Mouse (Mus musculus): ENCODE measurements around the gene Prx. TPM values are rescaled to one million over a fixed set of nuclear protein-coding genes. Genes with fewer than 3 reads are reported as not detected.
A peak's percentile ranks its signal among the peaks of the same experiment; 100 is the strongest.

The Prx gene
- polyA plus RNA-seq, 1 experiment from 2014 or later = 2.0 TPM

GRCm38 (mm10) chr7:27541431-27541830, 42.3 kb downstream of the Prx start:
- Histone ChIP-seq H3K4me3 (peak overlapping the region; percentile 65), H3K4me2 (peak overlapping the region; percentile 99; the same call in 1 of the 2 replicates), H3K27me3 (replicated peaks) (no peaks in the 10 kb centered on the region), H3K4me1 (peaks cover 32% of the 10 kb centered on the region), H3K9ac (peak overlapping the region; percentile 88), H3K36me3 (peaks cover 38% of the 10 kb centered on the region), H3K9me3 (no peaks in the 10 kb centered on the region), H3K27ac (replicated peaks) (no peak overlapping the region)
- ATAC-seq (ENCODE audit: extremely low read depth, insufficient number of reproducible peaks, low FRiP score, low TSS enrichment) = no peak; the same call in 1 of the 2 replicates
- 75% methylated on average over 16 of the region's 16 CpGs for WGBS

DNA sequence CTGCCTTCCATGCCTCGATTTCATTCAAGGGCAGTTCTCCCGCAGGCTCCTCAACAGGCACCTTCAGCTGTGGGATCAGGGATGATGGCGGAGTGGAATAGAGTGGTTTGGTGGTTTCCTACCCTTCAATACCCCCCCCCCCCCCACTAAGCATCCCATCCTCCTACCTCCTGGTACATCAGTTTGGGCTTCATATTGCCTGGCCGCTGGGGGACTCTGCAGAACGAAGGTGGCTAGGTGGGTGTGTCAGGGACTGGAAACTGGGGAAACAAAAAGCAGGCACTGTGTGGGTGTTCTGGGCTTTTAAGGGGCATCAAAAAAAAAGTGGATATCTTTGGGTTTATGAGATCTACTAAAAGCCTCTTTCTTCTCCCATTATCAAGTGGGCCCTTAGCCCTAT, 42.8 kb downstream of the Prx start:
- H3K4me1 ChIP-seq = peaks cover 32% of the 10 kb centered on the region
- H3K9ac ChIP-seq = peak overlapping the region; percentile 88
- H3K4me2 ChIP-seq = peak overlapping the region; percentile 99
- H3K4me3 ChIP-seq = peak overlapping the region; percentile 65
- 58% methylated on average over 5 of the region's 5 CpGs for WGBS
- no peaks in the 10 kb centered on the region for H3K9me3 ChIP-seq
- no peaks in the 10 kb centered on the region for H3K27me3 ChIP-seq (replicated peaks)
- no peak overlapping the region for H3K27ac ChIP-seq (replicated peaks)
- peaks cover 33% of the 10 kb centered on the region for H3K36me3 ChIP-seq
- ATAC-seq (ENCODE audit: extremely low read depth, insufficient number of reproducible peaks, low FRiP score, low TSS enrichment) = no peak

GRCm38 (mm10) chr7:27542392-27543033, 43.4 kb downstream of the Prx start:
- no peaks in the 10 kb centered on the region for H3K9me3 ChIP-seq
- H3K4me2 ChIP-seq = peak overlapping the region; percentile 99
- H3K9ac ChIP-seq = peak overlapping the region; percentile 88
- H3K4me1 ChIP-seq = peaks cover 32% of the 10 kb centered on the region
- peaks cover 27% of the 10 kb centered on the region for H3K36me3 ChIP-seq
- H3K27me3 ChIP-seq (replicated peaks) = no peaks in the 10 kb centered on the region
- WGBS = 1% methylated on average over 30 of the region's 30 CpGs
- ATAC-seq (ENCODE audit: extremely low read depth, insufficient number of reproducible peaks, low FRiP score, low TSS enrichment) = peak; percentile 81; the same call in 1 of the 2 replicates
- H3K4me3 ChIP-seq = peak overlapping the region; percentile 65
- peak overlapping the region; percentile 30; the same call in 1 of the 2 replicates for H3K27ac ChIP-seq (replicated peaks)

- H3K9me3 ChIP-seq = no peaks in the 10 kb centered on the region
- WGBS = 37% methylated on average over 6 of the region's 6 CpGs
- H3K4me2 ChIP-seq = peak overlapping the region; percentile 99
- ATAC-seq (ENCODE audit: extremely low read depth, insufficient number of reproducible peaks, low FRiP score, low TSS enrichment) = no peak
- no peaks in the 10 kb centered on the region for H3K27me3 ChIP-seq (replicated peaks)
- H3K9ac ChIP-seq = peak overlapping the region; percentile 88
- H3K36me3 ChIP-seq = peaks cover 21% of the 10 kb centered on the region
- H3K4me3 ChIP-seq = peak overlapping the region; percentile 65
- H3K4me1 ChIP-seq = peaks cover 32% of the 10 kb centered on the region
- no peak overlapping the region for H3K27ac ChIP-seq (replicated peaks)
Observed at GRCm38 (mm10) chr7:27543065-27543464, 43.9 kb downstream of the Prx start.

GRCm38 (mm10) chr7:27543851-27544250, 44.7 kb downstream of the Prx start:
- Histone ChIP-seq H3K27ac (replicated peaks) (peak overlapping the region; percentile 20), H3K27me3 (replicated peaks) (no peaks in the 10 kb centered on the region), H3K4me2 (no peak overlapping the region), H3K36me3 (peaks cover 18% of the 10 kb centered on the region), H3K4me3 (no peak overlapping the region), H3K4me1 (peaks cover 32% of the 10 kb centered on the region), H3K9me3 (no peaks in the 10 kb centered on the region), H3K9ac (0 out of 2 replicates have a peak overlapping the region, but pooled peaks have one; percentile 28)
- 66% methylated on average over 4 of the region's 4 CpGs for WGBS
- no peak for ATAC-seq (ENCODE audit: extremely low read depth, insufficient number of reproducible peaks, low FRiP score, low TSS enrichment)

GRCm38 (mm10) chr7:27544675-27545370, 45.7 kb downstream of the Prx start:
- Histone ChIP-seq H3K9me3 (no peaks in the 10 kb centered on the region), H3K27ac (replicated peaks) (no peak overlapping the region), H3K4me2 (no peak overlapping the region), H3K27me3 (replicated peaks) (no peaks in the 10 kb centered on the region), H3K4me1 (peaks cover 32% of the 10 kb centered on the region), H3K36me3 (peaks cover 9% of the 10 kb centered on the region), H3K9ac (no peak overlapping the region), H3K4me3 (no peak overlapping the region)
- WGBS = 76% methylated on average over 12 of the region's 12 CpGs
- ATAC-seq (ENCODE audit: extremely low read depth, insufficient number of reproducible peaks, low FRiP score, low TSS enrichment) = no peak

DNA sequence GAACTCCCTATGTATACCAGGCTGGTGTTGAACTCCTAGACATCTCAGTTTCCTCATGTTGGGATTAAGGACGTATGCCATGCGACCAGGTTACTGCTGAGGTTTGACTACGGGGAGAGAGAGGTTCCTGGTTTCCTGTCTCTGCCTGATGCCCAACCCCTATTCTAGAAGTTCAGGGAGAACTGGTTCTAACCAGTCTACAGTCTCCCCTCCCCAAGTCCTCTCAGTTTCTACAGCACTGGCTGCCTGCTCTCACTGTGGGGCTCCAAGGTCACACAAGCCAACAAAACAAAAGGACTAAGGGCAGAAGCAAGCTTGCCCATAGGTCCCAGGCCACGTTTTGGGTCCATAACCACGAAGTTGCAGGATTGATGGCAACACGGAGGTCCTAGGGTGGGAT, 50.5 kb downstream of the Prx start:
- H3K4me2 ChIP-seq = no peak overlapping the region
- WGBS = 64% methylated on average over 6 of the region's 6 CpGs
- H3K27ac ChIP-seq (replicated peaks) = no peak overlapping the region
- H3K27me3 ChIP-seq (replicated peaks) = no peaks in the 10 kb centered on the region
- H3K4me1 ChIP-seq = peaks cover 25% of the 10 kb centered on the region
- H3K9ac ChIP-seq = 0 out of 2 replicates have a peak overlapping the region, but pooled peaks have one; percentile 29
- peaks cover under 1% of the 10 kb centered on the region; the same call in 1 of the 2 replicates for H3K36me3 ChIP-seq
- H3K4me3 ChIP-seq = no peak overlapping the region
- ATAC-seq (ENCODE audit: extremely low read depth, insufficient number of reproducible peaks, low FRiP score, low TSS enrichment) = no peak
- no peaks in the 10 kb centered on the region for H3K9me3 ChIP-seq

- Histone ChIP-seq H3K36me3 (peaks cover 21% of the 10 kb centered on the region), H3K4me1 (peaks cover 20% of the 10 kb centered on the region), H3K9ac (peak overlapping the region; percentile 91), H3K9me3 (no peaks in the 10 kb centered on the region), H3K27ac (replicated peaks) (no peak overlapping the region), H3K27me3 (replicated peaks) (no peaks in the 10 kb centered on the region), H3K4me3 (peak overlapping the region; percentile 78), H3K4me2 (peak overlapping the region; percentile 94)
- ATAC-seq (ENCODE audit: extremely low read depth, insufficient number of reproducible peaks, low FRiP score, low TSS enrichment) = no peak
- 55% methylated on average over 5 of the region's 5 CpGs for WGBS
Observed at GRCm38 (mm10) chr7:27552070-27552469, 52.9 kb downstream of the Prx start.

DNA sequence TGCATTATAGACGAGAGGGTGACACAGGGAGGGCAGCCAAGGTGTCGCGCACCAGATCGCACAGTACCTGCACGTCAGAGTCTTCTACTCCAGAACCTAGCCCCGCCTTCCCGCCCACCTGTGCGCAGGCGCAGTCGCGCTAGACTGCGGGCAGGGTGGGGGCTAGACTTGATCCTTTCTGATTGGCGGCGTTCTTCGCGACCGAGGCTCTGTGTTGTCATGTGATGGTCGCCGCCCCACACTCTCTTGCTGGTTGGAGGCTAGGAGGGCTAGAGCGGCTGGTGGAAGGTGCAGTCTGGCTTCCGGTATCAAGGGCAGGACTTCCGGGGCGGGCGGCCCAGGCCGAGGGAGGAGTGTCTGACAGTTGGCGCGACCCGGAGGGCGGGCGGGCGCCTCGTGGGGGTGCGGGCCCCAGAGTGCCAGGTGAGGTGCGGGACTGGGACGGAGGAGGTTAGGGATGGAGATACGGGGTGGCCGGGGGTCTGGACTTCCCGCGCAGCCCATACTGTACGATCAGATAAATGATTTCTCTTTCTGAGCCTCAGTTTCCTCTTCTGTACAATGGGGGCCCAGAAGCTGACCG, 53.9 kb downstream of the Prx start, which contains the start of the genes Pld3 and 2310022A10Rik:
Gene Pld3, minus strand, starts transcription at position 288 of the 583 bp plus-strand sequence.
Gene 2310022A10Rik, plus strand, starts transcription at position 303 of the 583 bp plus-strand sequence.
- peak; percentile 95 for ATAC-seq (ENCODE audit: extremely low read depth, insufficient number of reproducible peaks, low FRiP score, low TSS enrichment)
- H3K27ac ChIP-seq (replicated peaks) = peak within 1 kb of the TSS; percentile 48
- H3K9me3 ChIP-seq = no peaks in the 10 kb centered on the region
- H3K4me2 ChIP-seq = peak within 1 kb of the TSS; percentile 94
- peaks cover 21% of the 10 kb centered on the region for H3K36me3 ChIP-seq
- no peaks in the 10 kb centered on the region for H3K27me3 ChIP-seq (replicated peaks)
- WGBS = under 1% methylated on average over 41 of the region's 41 CpGs
- H3K9ac ChIP-seq = peak within 1 kb of the TSS; percentile 91
- H3K4me1 ChIP-seq = peaks cover 20% of the 10 kb centered on the region
- peak within 1 kb of the TSS; percentile 78 for H3K4me3 ChIP-seq

- Histone ChIP-seq H3K9ac (peak overlapping the region; percentile 58), H3K27ac (replicated peaks) (peak overlapping the region; percentile 87), H3K4me2 (peak overlapping the region; percentile 52), H3K27me3 (replicated peaks) (no peaks in the 10 kb centered on the region), H3K4me1 (peaks cover 26% of the 10 kb centered on the region), H3K36me3 (peaks cover 78% of the 10 kb centered on the region), H3K4me3 (peak overlapping the region; percentile 25), H3K9me3 (no peaks in the 10 kb centered on the region)
- 43% methylated on average over 8 of the region's 8 CpGs for WGBS
- peak; percentile 51 for ATAC-seq (ENCODE audit: extremely low read depth, insufficient number of reproducible peaks, low FRiP score, low TSS enrichment)
Observed at GRCm38 (mm10) chr7:27560291-27560887, 61.3 kb downstream of the Prx start.

DNA sequence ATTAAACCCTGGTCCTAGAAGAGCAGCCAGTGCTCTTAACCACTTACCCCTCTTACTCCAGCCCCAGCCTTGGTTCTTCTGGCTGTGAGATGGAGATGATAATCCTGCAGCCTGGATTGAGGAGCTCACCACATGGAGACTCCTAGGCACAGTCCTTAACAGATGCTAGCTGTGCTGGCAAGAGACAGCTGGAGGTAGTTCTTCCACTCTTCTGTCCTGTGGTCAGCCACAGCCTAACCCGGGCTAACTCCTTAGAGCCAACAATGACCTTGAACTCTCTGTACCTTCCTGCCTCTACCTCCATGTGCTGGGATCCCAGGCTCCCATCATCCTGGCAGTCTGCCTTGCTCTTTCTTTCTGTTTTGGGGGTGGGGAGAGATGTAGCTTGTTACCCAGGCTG, 61.9 kb downstream of the Prx start:
- peaks cover 78% of the 10 kb centered on the region for H3K36me3 ChIP-seq
- ATAC-seq (ENCODE audit: extremely low read depth, insufficient number of reproducible peaks, low FRiP score, low TSS enrichment) = no peak; the same call in 1 of the 2 replicates
- WGBS = 74% methylated on average over 1 of the region's 1 CpGs

More for the DNA sequence above, 61.9 kb downstream of the Prx start:
- Histone ChIP-seq H3K27me3 (replicated peaks) (no peaks in the 10 kb centered on the region), H3K27ac (replicated peaks) (peak overlapping the region; percentile 87), H3K4me2 (peak overlapping the region; percentile 52), H3K4me3 (peak overlapping the region; percentile 25), H3K9ac (peak overlapping the region; percentile 58), H3K9me3 (no peaks in the 10 kb centered on the region), H3K4me1 (peaks cover 26% of the 10 kb centered on the region)
